ENCODE assay signal across 8 mouse cellular contexts in the genomic region with DNA sequence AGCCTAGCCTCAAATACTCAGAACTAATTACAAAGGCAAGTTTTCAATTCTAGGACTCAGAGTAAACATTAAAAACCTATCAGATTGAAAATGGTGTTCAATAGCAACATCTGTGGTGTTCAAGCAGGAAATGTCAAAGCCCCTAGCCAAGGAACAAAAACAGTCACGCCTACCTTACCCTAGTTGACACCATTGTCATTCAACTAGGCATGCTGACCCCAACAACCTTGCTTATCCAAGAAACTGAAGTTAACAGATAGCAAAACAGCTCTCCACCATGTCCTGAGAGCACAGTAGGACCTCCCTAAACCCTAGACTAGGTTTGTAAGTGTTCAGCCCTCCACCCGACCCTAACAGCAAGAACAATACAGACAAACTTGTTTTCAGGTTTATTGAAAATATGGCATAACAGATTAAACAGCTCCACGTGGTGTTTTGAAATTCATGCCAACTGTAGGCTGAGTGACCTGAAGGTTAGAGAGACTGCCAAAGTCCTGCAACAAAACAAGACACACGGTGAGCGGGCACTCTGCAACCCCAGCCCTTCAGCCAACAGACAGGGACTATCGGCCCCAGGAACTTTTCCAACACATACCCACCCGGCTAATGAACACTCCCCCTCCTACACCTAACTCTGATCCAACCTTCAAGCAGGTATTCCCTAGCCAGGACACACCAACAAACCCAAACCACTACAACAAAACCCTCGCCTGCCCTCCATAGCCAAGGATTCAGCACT. TPM values are rescaled to one million over a fixed set of nuclear protein-coding genes. Genes with fewer than 3 reads are reported as not detected.
A peak's percentile ranks its signal among the peaks of the same experiment; 100 is the strongest.
DNase-seq lines count a peak whose midpoint lies in the region; ATAC-seq and TF ChIP-seq lines count a peak whose summit lies in the region.

No protein-coding gene starts in this region.

- no peak for TF ChIP-seq CTCF in heart, adult 2 months (IDR thresholded peaks at IDR 0.05)
- TF ChIP-seq CTCF in MEL (IDR thresholded peaks at IDR 0.05 in 2 of 3, conservative IDR thresholded peaks at IDR 0.05 in 1 of 3; ENCODE audit: control insufficient read depth in 1 of 3, insufficient read depth in 1 of 3, low read depth in 2 of 3, low read length in 3 of 3, poor library complexity in 1 of 3, severe bottlenecking in 1 of 3): no peak
- TF ChIP-seq CTCF in liver, postnatal 0 days (IDR thresholded peaks at IDR 0.05; ENCODE audit: low read depth): no peak

- no peak for DNase-seq in heart, adult 2 months
- DNase-seq in heart, adult 8-10 months (ENCODE audit: low spot score): no peak
- DNase-seq in MEL (ENCODE audit: low read depth, low spot score): peak; percentile 31
- no peak for DNase-seq in liver, postnatal 0 days
- DNase-seq in testis, postnatal 10 days (ENCODE audit: low spot score): no peak
- no peak for DNase-seq in cerebellum, adult 11 months

- whole genome bisulfite sequencing in heart, adult 2 months: 28% methylated on average over 8 of the region's 8 CpGs
- 76% methylated on average over 8 of the region's 8 CpGs for WGBS in hindbrain, embryonic 12.5 days
- WGBS in liver, postnatal 0 days (ENCODE audit: insufficient replicate concordance): 58% methylated on average over 8 of the region's 8 CpGs

- H3K79me2 ChIP-seq in heart, adult 2 months (replicated peaks; ENCODE audit: control insufficient read depth, insufficient read depth, low read length): no peaks in the 10 kb centered on the region
- peaks cover 32% of the 10 kb centered on the region for H3K79me2 ChIP-seq in MEL (ENCODE audit: control insufficient read depth, insufficient read depth, low read length, poor library complexity)

- no peak for TF ChIP-seq POLR2A in heart, adult 2 months (IDR thresholded peaks at IDR 0.05; ENCODE audit: insufficient read depth, low read depth, low read length)
- TF ChIP-seq POLR2A in MEL (IDR thresholded peaks at IDR 0.05; ENCODE audit: control insufficient read depth in 1 of 2, insufficient read depth in 1 of 2, low read depth in 1 of 2, low read length in 2 of 2, poor library complexity in 1 of 2): no peak; a peak in 1 of 4 replicates

- H3K4me1 ChIP-seq in heart, adult 2 months (ENCODE audit: control insufficient read depth, insufficient read depth, low read length): peaks cover 6% of the 10 kb centered on the region
- peaks cover 1 to 8% of the 10 kb centered on the region in 2 experiments; a peak in 3 of 4 replicates for H3K4me1 ChIP-seq in MEL (ENCODE audit: control insufficient read depth in 1 of 2, insufficient read depth in 2 of 2, low read length in 2 of 2)
- peaks cover 20% of the 10 kb centered on the region for H3K4me1 ChIP-seq in hindbrain, embryonic 12.5 days
- H3K4me1 ChIP-seq in liver, postnatal 0 days (ENCODE audit: insufficient read depth): peaks cover 28% of the 10 kb centered on the region

- no peak for ATAC-seq in hindbrain, embryonic 12.5 days (ENCODE audit: low FRiP score)
- no peak for ATAC-seq in liver, postnatal 0 days
- ATAC-seq in megakaryocyte progenitor cell, adult 5-6 weeks (replicated peaks; ENCODE audit: poor library complexity): no peak

- H3K36me3 ChIP-seq in heart, adult 2 months (ENCODE audit: control insufficient read depth, insufficient read depth, low read length): peaks cover 11% of the 10 kb centered on the region; the same call in 1 of the 2 replicates
- peaks cover 11 to 18% of the 10 kb centered on the region in 2 experiments for H3K36me3 ChIP-seq in MEL (ENCODE audit: control insufficient read depth in 1 of 2, insufficient read depth in 2 of 2, low read length in 2 of 2)
- H3K36me3 ChIP-seq in hindbrain, embryonic 12.5 days: peaks cover 56% of the 10 kb centered on the region
- H3K36me3 ChIP-seq in liver, postnatal 0 days (replicated peaks; ENCODE audit: insufficient read depth, low read length): peaks cover 42% of the 10 kb centered on the region

- no peaks in the 10 kb centered on the region for H3K9me3 ChIP-seq in MEL (replicated peaks; ENCODE audit: insufficient read depth, low read length)
- no peaks in the 10 kb centered on the region for H3K9me3 ChIP-seq in hindbrain, embryonic 12.5 days (replicated peaks)
- H3K9me3 ChIP-seq in liver, postnatal 0 days (ENCODE audit: low read length): no peaks in the 10 kb centered on the region

- H3K9ac ChIP-seq in heart, adult 2 months (ENCODE audit: low read depth, low read length): no peak overlapping the region
- peak overlapping the region; percentile 99 for H3K9ac ChIP-seq in MEL (ENCODE audit: control insufficient read depth, low read depth, low read length, poor library complexity, severe bottlenecking)
- H3K9ac ChIP-seq in hindbrain, embryonic 12.5 days: peak overlapping the region; percentile 99
- peak overlapping the region; percentile 78; the same call in 1 of the 2 replicates for H3K9ac ChIP-seq in liver, postnatal 0 days (replicated peaks)

- no peaks in the 10 kb centered on the region for H3K27me3 ChIP-seq in heart, adult 2 months (ENCODE audit: control insufficient read depth, insufficient read depth, low read length)
- no peaks in the 10 kb centered on the region for H3K27me3 ChIP-seq in MEL (ENCODE audit: control insufficient read depth in 1 of 2, insufficient read depth in 2 of 2, low read length in 2 of 2)
- H3K27me3 ChIP-seq in hindbrain, embryonic 12.5 days: no peaks in the 10 kb centered on the region
- H3K27me3 ChIP-seq in liver, postnatal 0 days (ENCODE audit: insufficient read depth, low read length): no peaks in the 10 kb centered on the region

- TF ChIP-seq RAD21 in MEL (IDR thresholded peaks at IDR 0.05; ENCODE audit: low read depth, low read length): no peak

- intact Hi-C loops in heart, adult 2 months (cut with DNase I): loop anchor here (5.0 kb wide), 1 partner anchor 485 kb away; no protein-coding TSS in a partner anchor

- no peak for TF ChIP-seq EP300 in heart, adult 2 months (IDR thresholded peaks at IDR 0.05; ENCODE audit: insufficient read depth, low read depth, low read length)
- no peak for TF ChIP-seq EP300 in MEL (IDR thresholded peaks at IDR 0.05; ENCODE audit: low read depth in 1 of 2, low read length in 2 of 2)
- TF ChIP-seq EP300 in liver, postnatal 0 days (IDR thresholded peaks at IDR 0.05; ENCODE audit: low read depth): no peak

- H3K4me3 ChIP-seq in heart, adult 2 months: 0 out of 2 replicates have a peak overlapping the region, but pooled peaks have one; percentile 83
- peak overlapping the region; percentile 95 to 100 for H3K4me3 ChIP-seq in MEL (ENCODE audit: control insufficient read depth in 1 of 2, insufficient read depth in 1 of 2, low read depth in 2 of 2, low read length in 2 of 2)
- peak overlapping the region; percentile 89 for H3K4me3 ChIP-seq in hindbrain, embryonic 12.5 days
- H3K4me3 ChIP-seq in liver, postnatal 0 days (ENCODE audit: low read depth, low read length): peak overlapping the region; percentile 78

- H3K4me2 ChIP-seq in hindbrain, embryonic 12.5 days (replicated peaks): peak overlapping the region; percentile 90; the same call in 1 of the 2 replicates
- peak overlapping the region; percentile 90 for H3K4me2 ChIP-seq in liver, postnatal 0 days (ENCODE audit: low read depth, low read length)

- peak overlapping the region; percentile 38 for H3K27ac ChIP-seq in heart, adult 2 months
- peak overlapping the region; percentile 12; the same call in 1 of the 2 replicates for H3K27ac ChIP-seq in MEL (ENCODE audit: control insufficient read depth, low read depth, low read length)
- H3K27ac ChIP-seq in hindbrain, embryonic 12.5 days: no peak overlapping the region
- peak overlapping the region; percentile 22; the same call in 1 of the 2 replicates for H3K27ac ChIP-seq in liver, postnatal 0 days (ENCODE audit: low read depth)

TF ChIP-seq in MEL, 35 proteins besides CTCF, POLR2A, EP300 and RAD21:
- TF ChIP-seq CHD2 (IDR thresholded peaks at IDR 0.05; ENCODE audit: low read length) (no peak), ELF1 (IDR thresholded peaks at IDR 0.05; ENCODE audit: low read depth, low read length) (no peak), ZMIZ1 (IDR thresholded peaks at IDR 0.05; ENCODE audit: low read depth, low read length) (no peak), KAT2A (conservative IDR thresholded peaks at IDR 0.05; ENCODE audit: low read depth, low read length) (no peak), ETS1 (IDR thresholded peaks at IDR 0.05; ENCODE audit: low read depth, low read length) (no peak), TBP (IDR thresholded peaks at IDR 0.05; ENCODE audit: low read depth, low read length) (no peak), ZC3H11A (IDR thresholded peaks at IDR 0.05; ENCODE audit: low read depth, low read length) (no peak), ZKSCAN1 (IDR thresholded peaks at IDR 0.05; ENCODE audit: low read depth, low read length) (no peak), ZNF384 (IDR thresholded peaks at IDR 0.05; ENCODE audit: low read depth, low read length) (no peak), JUND (IDR thresholded peaks at IDR 0.05; ENCODE audit: low read depth, low read length) (no peak)

RNA-seq across cellular contexts. Expression of gene Rps17, which starts 2.5 kb away (rescaled TPM):
- 1,000 to 10,000 TPM in 1 of 2 experiments, 100 to 1,000 TPM in 1; 847 to 1,012 TPM for total RNA-seq in heart, adult 2 months (2021)
- polyA plus RNA-seq in heart, adult 2 months (2012; rRNA removed): 867 and 883 TPM in 2 replicates
- total RNA-seq in heart, adult 8-10 months (2022): 1,000 to 10,000 TPM in 2 of 4 experiments, 100 to 1,000 TPM in 2; 953 to 1,046 (median 1,014) TPM
- 3,976 and 4,252 TPM in 2 replicates for total RNA-seq in MEL (2012; rRNA removed)
- polyA plus RNA-seq in MEL (2012; ENCODE audit: insufficient read depth in 1 of 2, insufficient read length in 2 of 2, low read depth in 1 of 2, low replicate concordance in 2 of 2, missing spikeins in 1 of 2): over 10,000 TPM in 1 of 2 experiments, 1,000 to 10,000 TPM in 1; 2,738 to 10,538 TPM
- polyA plus RNA-seq in hindbrain, embryonic 12.5 days (2016; fragmentation: Nextera tagmentation; extraction: Ambion mirVana): 779 and 914 TPM in 2 replicates
- 684 and 710 TPM in 2 replicates for polyA plus RNA-seq in liver, postnatal 0 days (2015; fragmentation: Nextera tagmentation; extraction: Ambion mirVana)
- total RNA-seq in megakaryocyte progenitor cell, adult 5-6 weeks (2015): 3,688 and 3,886 TPM in 2 replicates
- 3,921 and 4,474 TPM in 2 replicates for total RNA-seq in megakaryocyte progenitor cell, adult 5-6 weeks (2017)
